Mouse (Mus musculus): ENCODE results near the gene Dlat. TPM values are rescaled to one million over a fixed set of nuclear protein-coding genes. Genes with fewer than 3 reads are reported as not detected.
"Not testable (repeated sequence)": the region's sequence is repeated elsewhere in the genome, so short reads cannot be mapped to it uniquely, and the experiment has no call there.

Gene Dlat
- polyA plus RNA-seq, 1 experiment from 2014 or later = 51.7 TPM

DNA sequence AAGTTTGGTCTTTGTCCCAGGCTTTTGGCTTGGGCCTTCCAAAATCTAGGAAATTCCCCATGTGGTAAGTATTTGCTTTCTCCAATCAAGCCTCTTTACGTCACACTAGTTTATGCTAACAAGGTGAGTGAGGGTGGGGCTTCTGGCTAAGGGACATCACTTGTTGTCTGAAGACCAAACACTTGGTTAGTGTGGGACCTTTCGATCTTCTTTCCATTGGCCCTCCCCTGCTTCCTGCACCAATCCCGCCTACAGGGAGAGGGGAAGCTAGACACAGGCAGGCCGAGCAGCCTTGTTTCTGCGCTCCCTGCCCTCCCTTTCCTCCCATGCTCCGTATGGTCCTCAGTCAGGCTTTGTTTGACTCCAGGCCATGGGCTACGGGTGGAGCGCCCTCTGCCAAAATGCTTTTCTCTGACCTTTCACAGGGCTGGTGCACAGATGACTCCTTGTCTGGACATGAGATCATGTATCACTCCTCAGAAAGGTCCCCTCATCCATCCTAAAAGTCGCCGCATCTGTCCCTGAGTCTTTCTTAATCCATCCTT lies 12.7 kb downstream of the Dlat start:
- H3K36me3 ChIP-seq = peaks cover 90% of the 10 kb centered on the region
- H3K9ac ChIP-seq = no peak overlapping the region
- 81% methylated on average over 10 of the region's 10 CpGs for WGBS
- ATAC-seq (ENCODE audit: low FRiP score, low read depth) = no peak
- H3K4me1 ChIP-seq (replicated peaks) = no peaks in the 10 kb centered on the region
- H3K9me3 ChIP-seq = no peaks in the 10 kb centered on the region
- H3K4me2 ChIP-seq = no peak overlapping the region
- H3K27me3 ChIP-seq = no peaks in the 10 kb centered on the region
- no peak overlapping the region for H3K4me3 ChIP-seq
- no peak overlapping the region for H3K27ac ChIP-seq (replicated peaks)

DNA sequence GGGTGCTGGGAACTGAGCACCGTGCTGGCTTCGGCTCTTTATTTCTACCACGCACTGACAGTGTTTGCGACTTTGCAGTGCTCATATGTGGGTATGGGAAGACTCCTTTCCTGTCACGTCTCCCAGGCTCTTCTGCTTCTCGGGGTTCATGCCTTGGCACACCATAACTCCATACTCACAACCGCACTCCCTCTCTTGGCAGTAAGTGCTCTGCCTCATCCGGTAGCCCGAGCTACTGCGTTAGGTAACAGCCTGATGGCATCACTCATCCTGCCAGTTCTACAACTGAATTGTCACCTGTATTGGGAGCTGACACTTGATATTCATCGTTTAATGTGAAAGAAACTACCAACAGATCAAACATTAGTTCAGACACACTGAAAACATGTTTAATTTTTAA lies 25.3 kb downstream of the Dlat start:
- no peak overlapping the region for H3K9ac ChIP-seq
- H3K36me3 ChIP-seq = peaks cover 43% of the 10 kb centered on the region
- no peak for ATAC-seq (ENCODE audit: low FRiP score, low read depth)
- no peaks in the 10 kb centered on the region for H3K27me3 ChIP-seq
- 95% methylated on average over 11 of the region's 11 CpGs for WGBS
- H3K27ac ChIP-seq (replicated peaks) = no peak overlapping the region
- no peak overlapping the region for H3K4me3 ChIP-seq
- no peaks in the 10 kb centered on the region for H3K9me3 ChIP-seq
- no peaks in the 10 kb centered on the region for H3K4me1 ChIP-seq (replicated peaks)
- H3K4me2 ChIP-seq = no peak overlapping the region

DNA sequence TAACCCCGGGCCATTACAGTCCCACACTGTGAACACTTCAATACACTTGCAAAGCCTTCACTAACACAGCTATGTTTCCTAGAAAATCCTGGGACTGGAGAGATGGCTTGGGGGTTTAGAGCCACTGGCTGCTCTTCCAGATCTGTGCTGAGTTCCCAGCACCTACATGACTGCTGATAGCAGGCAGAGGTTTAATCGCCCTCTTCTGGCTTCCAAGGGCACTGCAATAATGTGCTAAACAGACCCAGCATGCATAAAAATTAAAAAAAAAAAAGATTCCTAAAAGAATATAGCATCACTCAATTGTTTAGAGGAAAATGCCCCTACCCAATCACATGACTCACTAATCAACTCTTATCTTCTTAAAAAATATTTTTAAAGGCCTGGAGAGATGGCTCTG lies 26.5 kb downstream of the Dlat start:
- no peak for ATAC-seq (ENCODE audit: low FRiP score, low read depth)
- Histone ChIP-seq H3K4me3 (no peak overlapping the region), H3K27me3 (no peaks in the 10 kb centered on the region), H3K9ac (no peak overlapping the region), H3K27ac (replicated peaks) (no peak overlapping the region), H3K9me3 (no peaks in the 10 kb centered on the region), H3K36me3 (peaks cover 35% of the 10 kb centered on the region), H3K4me1 (replicated peaks) (no peaks in the 10 kb centered on the region), H3K4me2 (no peak overlapping the region)
- WGBS = 61% methylated on average over 2 of the region's 2 CpGs

DNA sequence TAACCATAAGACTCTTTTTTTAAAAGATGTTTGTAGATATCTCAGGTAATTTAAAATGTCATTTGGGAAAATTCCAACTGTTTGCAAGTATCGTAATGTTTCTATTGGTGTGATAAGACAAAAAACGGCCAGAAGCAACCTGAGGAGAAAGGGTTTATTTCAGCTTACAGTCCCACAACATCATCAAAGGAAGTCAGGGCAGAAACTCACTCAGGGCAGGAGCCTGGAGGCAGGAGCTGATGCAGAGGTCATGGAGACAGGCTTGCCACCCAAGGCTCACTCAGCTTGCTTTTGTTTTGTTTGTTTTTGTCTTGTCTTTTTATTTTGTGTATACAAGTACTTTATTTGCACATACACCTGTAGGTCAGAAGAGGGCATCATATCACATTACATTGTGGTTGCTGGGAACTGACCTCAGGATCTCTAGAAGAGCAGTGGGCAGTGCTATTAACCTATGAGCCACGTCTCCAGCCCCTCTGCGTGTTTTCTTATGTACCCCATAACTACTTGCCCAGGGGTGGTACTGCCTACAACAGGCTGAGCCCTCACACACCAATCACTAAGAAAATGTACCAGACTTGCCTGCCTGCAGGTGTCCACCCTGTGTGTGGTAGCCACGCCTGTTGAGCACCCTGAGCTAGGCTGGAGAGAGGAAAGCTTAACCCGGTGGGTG lies 27.4 kb downstream of the Dlat start:
- Histone ChIP-seq H3K9me3 (no peaks in the 10 kb centered on the region), H3K27ac (replicated peaks) (no peak overlapping the region), H3K4me2 (no peak overlapping the region), H3K9ac (no peak overlapping the region), H3K36me3 (peaks cover 32% of the 10 kb centered on the region), H3K27me3 (no peaks in the 10 kb centered on the region), H3K4me1 (replicated peaks) (no peaks in the 10 kb centered on the region), H3K4me3 (no peak overlapping the region)
- no peak for ATAC-seq (ENCODE audit: low FRiP score, low read depth)
- WGBS = 92% methylated on average over 6 of the region's 6 CpGs

DNA sequence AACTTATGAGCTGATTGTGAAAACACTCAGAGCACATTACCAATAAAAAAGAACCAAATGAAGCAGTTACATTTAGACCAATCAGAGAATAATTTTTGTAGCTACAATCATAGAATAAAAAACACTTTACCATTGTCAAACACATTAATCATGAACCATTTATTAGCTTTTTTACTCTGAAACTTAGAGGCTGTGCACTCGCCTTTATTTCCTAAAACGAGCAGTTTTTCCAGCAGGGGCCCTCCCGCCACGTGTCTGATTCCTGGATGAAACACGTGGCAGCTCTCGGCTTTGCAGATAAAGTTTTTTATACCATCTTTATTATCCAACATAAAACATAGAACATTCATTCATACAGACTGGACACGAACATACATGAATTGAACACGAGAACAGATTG lies 28.7 kb downstream of the Dlat start:
- not testable (repeated sequence) for H3K9me3 ChIP-seq; ATAC-seq (ENCODE audit: low FRiP score, low read depth); H3K4me1 ChIP-seq (replicated peaks); H3K4me2 ChIP-seq; H3K27me3 ChIP-seq; H3K4me3 ChIP-seq; H3K9ac ChIP-seq; H3K27ac ChIP-seq (replicated peaks)
- H3K36me3 ChIP-seq = peaks cover 23% of the 10 kb centered on the region
- 90% methylated on average over 6 of the region's 8 CpGs for WGBS

DNA sequence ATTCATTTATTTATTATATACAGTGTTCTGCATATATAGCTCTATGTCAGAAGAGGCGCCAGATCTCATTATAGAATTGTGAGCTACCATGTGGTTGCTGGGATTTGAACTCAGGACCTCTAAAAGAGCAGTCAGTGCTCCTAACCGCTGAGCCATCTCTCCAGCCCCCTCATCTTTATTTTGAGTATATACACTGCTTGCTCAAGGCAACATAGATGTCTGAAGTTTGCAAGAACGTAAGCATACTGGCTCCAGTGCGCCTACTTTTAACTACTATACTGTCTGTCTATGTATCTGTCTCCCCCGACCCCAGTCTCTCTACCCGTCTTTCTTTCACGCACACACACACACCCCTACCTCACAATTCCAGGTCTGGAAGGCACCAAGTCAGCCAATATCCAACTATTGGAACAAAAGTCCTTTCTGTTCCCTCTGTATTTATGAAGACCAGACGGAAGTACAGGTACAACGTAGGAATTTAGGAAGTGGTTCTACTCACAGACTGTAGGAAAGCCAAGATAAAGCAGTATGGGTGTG lies 41.7 kb downstream of the Dlat start:
- Histone ChIP-seq H3K9me3 (no peaks in the 10 kb centered on the region), H3K4me2 (peak overlapping the region; percentile 87), H3K27ac (replicated peaks) (no peak overlapping the region), H3K36me3 (peaks cover 24% of the 10 kb centered on the region), H3K4me3 (peak overlapping the region; percentile 100), H3K9ac (no peak overlapping the region), H3K4me1 (replicated peaks) (peaks cover 30% of the 10 kb centered on the region), H3K27me3 (no peaks in the 10 kb centered on the region)
- 63% methylated on average over 9 of the region's 9 CpGs for WGBS
- no peak; the same call in 1 of the 2 replicates for ATAC-seq (ENCODE audit: low FRiP score, low read depth)

DNA sequence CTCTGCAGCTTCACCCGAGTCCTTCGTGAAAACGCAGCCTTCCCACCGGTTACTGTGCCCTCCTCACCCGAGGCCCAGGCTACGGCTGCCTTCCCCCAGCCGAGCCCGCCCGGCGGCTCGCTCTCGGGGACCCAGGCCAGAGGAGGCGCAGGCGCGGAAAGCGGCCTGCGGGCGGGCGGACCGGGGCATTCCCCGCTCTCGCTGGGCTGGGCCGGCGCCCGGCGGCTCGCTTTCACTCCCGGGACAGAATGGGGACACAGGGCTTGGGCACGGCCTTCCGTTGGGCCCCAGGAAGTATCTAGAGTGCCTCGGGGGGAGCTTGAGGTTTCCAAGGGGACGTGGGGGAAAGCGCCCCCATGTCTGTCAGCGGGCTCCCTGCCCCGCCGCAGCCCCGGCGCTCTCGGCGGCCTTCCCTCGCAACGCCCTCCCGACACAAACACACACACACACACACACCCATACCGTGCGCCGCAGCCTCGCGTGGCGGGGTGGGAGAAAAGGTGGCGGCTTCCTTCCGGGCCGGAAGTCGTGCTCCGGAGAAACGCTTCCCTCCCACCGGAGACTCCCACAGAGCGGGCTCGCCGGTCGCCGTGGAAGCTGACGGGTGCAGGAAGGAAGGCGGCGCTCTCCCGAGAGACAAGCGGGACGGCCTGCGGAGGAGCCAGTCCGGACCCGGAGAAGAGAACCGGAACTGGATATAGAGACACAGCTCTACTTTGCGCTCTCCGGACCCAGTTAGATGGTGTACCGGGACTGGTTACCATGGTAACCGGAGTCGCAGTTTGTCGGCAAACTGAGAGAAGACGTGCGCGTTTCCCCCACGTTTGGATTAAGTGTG lies 42.6 kb downstream of the Dlat start, which contains the start of the genes Pih1d2 and Nkapd1:
Pih1d2 (plus strand) TSS at position 556 of the 838 bp plus-strand sequence.
Nkapd1 (minus strand) TSS at position 699 of the 838 bp plus-strand sequence.
- H3K27ac ChIP-seq (replicated peaks) = peak within 1 kb of the TSS; percentile 94
- H3K36me3 ChIP-seq = peaks cover 33% of the 10 kb centered on the region
- peak within 1 kb of the TSS; percentile 87 for H3K4me2 ChIP-seq
- H3K4me3 ChIP-seq = peak within 1 kb of the TSS; percentile 100
- H3K9ac ChIP-seq = peak within 1 kb of the TSS; percentile 97
- ATAC-seq (ENCODE audit: low FRiP score, low read depth) = peak; percentile 96
- no peaks in the 10 kb centered on the region for H3K27me3 ChIP-seq
- H3K9me3 ChIP-seq = no peaks in the 10 kb centered on the region
- under 1% methylated on average over 73 of the region's 81 CpGs for WGBS
- peaks cover 30% of the 10 kb centered on the region for H3K4me1 ChIP-seq (replicated peaks)

DNA sequence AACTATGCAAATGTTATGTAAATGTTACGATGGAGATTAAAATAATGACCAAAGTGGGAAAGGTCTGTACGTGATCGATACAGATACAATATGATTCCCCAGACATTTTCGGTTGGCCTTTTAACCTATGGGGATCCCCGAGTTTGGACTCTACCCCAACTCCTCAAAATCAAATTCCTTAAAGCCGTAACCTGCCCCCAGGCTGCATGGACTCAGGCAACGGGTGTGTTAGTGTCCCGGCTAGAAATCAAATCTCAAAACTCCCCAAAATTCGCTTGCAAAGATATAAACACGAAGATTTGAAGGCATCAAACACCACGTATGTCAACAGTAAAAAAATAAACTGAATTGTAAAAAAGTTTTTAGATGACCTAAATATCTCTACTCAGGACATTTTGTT lies 43.4 kb downstream of the Dlat start:
- WGBS = 42% methylated on average over 11 of the region's 11 CpGs
- Histone ChIP-seq H3K4me1 (replicated peaks) (peaks cover 30% of the 10 kb centered on the region), H3K36me3 (peaks cover 39% of the 10 kb centered on the region), H3K9ac (peak overlapping the region; percentile 97), H3K4me3 (peak overlapping the region; percentile 100), H3K4me2 (peak overlapping the region; percentile 87), H3K9me3 (no peaks in the 10 kb centered on the region), H3K27ac (replicated peaks) (peak overlapping the region; percentile 94; the same call in 1 of the 2 replicates), H3K27me3 (no peaks in the 10 kb centered on the region)
- ATAC-seq (ENCODE audit: low FRiP score, low read depth) = no peak

DNA sequence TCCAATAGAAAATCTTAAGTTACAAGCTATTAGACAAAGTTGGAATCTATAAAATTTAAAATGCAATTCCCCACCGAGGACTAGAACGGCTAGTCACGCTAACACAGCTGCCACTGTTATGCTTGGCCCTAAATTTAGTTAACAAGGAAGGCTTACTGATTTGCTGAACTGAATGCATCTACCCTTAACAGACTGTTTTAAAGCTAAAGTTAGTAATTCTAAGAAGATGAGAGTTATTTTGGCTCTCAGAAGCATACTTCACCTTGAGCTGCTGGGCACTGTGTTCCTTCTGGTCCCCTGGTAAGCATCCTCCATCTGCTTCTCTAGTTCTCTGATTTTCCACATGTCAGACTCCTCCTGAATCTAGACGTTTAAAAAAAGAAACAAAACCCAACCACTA lies 47.5 kb downstream of the Dlat start:
- Histone ChIP-seq H3K9me3 (no peaks in the 10 kb centered on the region), H3K4me3 (no peak overlapping the region), H3K4me1 (replicated peaks) (peaks cover 24% of the 10 kb centered on the region), H3K4me2 (no peak overlapping the region), H3K27me3 (no peaks in the 10 kb centered on the region), H3K9ac (no peak overlapping the region), H3K27ac (replicated peaks) (no peak overlapping the region), H3K36me3 (peaks cover 68% of the 10 kb centered on the region)
- ATAC-seq (ENCODE audit: low FRiP score, low read depth) = no peak
- WGBS = 86% methylated on average over 4 of the region's 4 CpGs

DNA sequence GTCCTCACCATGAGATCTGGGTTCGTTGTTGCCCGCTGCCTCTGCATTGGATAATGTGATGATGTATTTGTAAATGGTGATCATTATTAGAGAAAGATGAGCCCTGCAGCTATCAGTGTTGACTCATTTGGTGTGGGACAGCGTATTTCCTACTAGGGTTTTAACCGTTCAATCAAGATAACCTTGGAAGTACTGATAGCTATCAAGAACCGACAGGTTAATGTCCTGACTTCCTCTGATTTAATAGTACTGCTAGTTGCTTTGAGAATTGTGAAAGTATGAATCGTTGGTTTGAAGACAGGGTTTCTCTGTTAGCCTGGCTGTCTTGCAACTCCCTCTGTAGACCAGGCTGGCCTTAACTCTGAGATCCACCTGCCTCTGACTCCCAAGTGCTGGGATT lies 55.2 kb downstream of the Dlat start:
- ATAC-seq (ENCODE audit: low FRiP score, low read depth) = no peak
- Histone ChIP-seq H3K9me3 (no peaks in the 10 kb centered on the region), H3K4me3 (peak overlapping the region; percentile 70), H3K4me2 (peak overlapping the region; percentile 85), H3K27me3 (no peaks in the 10 kb centered on the region), H3K9ac (peak overlapping the region; percentile 70), H3K36me3 (peaks cover 39% of the 10 kb centered on the region), H3K27ac (replicated peaks) (peak overlapping the region; percentile 91), H3K4me1 (replicated peaks) (peaks cover 36% of the 10 kb centered on the region)
- WGBS = 6% methylated on average over 6 of the region's 6 CpGs

DNA sequence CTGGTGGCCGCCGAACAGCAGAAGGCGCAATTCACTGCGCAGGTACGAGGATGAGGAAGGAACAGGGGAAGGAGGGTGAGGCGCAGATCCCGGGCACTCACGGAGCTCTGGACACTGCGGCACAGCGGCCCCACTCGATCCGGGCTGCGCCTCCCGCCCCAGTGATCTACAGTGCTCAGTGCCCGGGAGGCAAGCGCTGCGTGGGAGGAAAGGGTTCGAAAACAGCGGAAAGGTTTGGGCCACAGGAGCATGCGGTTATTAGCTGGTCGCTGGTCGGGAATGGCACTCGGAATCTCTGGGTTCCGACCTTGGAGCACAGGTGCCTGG lies 55.6 kb downstream of the Dlat start:
- no peaks in the 10 kb centered on the region for H3K27me3 ChIP-seq
- peak overlapping the region; percentile 91 for H3K27ac ChIP-seq (replicated peaks)
- ATAC-seq (ENCODE audit: low FRiP score, low read depth) = peak; percentile 94
- no peaks in the 10 kb centered on the region for H3K9me3 ChIP-seq
- H3K36me3 ChIP-seq = peaks cover 42% of the 10 kb centered on the region
- under 1% methylated on average over 24 of the region's 24 CpGs for WGBS
- H3K9ac ChIP-seq = peak overlapping the region; percentile 70
- H3K4me2 ChIP-seq = peak overlapping the region; percentile 85
- H3K4me3 ChIP-seq = peak overlapping the region; percentile 70
- H3K4me1 ChIP-seq (replicated peaks) = peaks cover 36% of the 10 kb centered on the region

Measured in hindbrain, embryonic 15.5 days (tissue).